Mouse (Mus musculus): Measurements from ENCODE around the gene Cma1.
A peak's percentile ranks its signal among the peaks of the same experiment; 100 is the strongest.
"Not testable (repeated sequence)": the region's sequence is repeated elsewhere in the genome, so short reads cannot be mapped to it uniquely, and the experiment has no call there.

Gene Cma1

GRCm38 (mm10) chr14:55944575-55944974 lies at the start of gene Cma1:
Cma1 (minus strand) TSS chr14:55944675.
- DNase-seq (ENCODE audit: low spot score), result no peak

GRCm38 (mm10) chr14:55987464-55987863 lies 43.0 kb upstream of the Cma1 start:
- DNase-seq (ENCODE audit: low spot score), result not testable (repeated sequence)

- not testable (repeated sequence) for DNase-seq (ENCODE audit: low spot score)
Measured at GRCm38 (mm10) chr14:55963900-55964299, 19.4 kb upstream of the Cma1 start.

- no peak for DNase-seq (ENCODE audit: low spot score)
Measured at GRCm38 (mm10) chr14:55963263-55963662, 18.8 kb upstream of the Cma1 start.

- no peak for DNase-seq (ENCODE audit: low spot score)
Measured at GRCm38 (mm10) chr14:55950346-55951030, 6.0 kb upstream of the Cma1 start, which contains the start of gene Cma2. Cma2 (plus strand) TSS chr14:55950980.

- peak; percentile 26 for DNase-seq (ENCODE audit: low spot score)
Measured at GRCm38 (mm10) chr14:55946269-55946969, 1.9 kb upstream of the Cma1 start.

GRCm38 (mm10) chr14:55943601-55944000 lies 874 bp downstream of the Cma1 start:
- peak; percentile 42 for DNase-seq (ENCODE audit: low spot score)

- no peak for DNase-seq (ENCODE audit: low spot score)
Measured at GRCm38 (mm10) chr14:55940070-55940800, 4.2 kb downstream of the Cma1 start.

- DNase-seq (ENCODE audit: low spot score), result peak; percentile 50
Measured at GRCm38 (mm10) chr14:55933586-55933985, 10.9 kb downstream of the Cma1 start.

GRCm38 (mm10) chr14:55929263-55929997 lies 15.0 kb downstream of the Cma1 start:
- DNase-seq (ENCODE audit: low spot score), result no peak

GRCm38 (mm10) chr14:55926847-55927246 lies 17.6 kb downstream of the Cma1 start:
- DNase-seq (ENCODE audit: low spot score), result no peak

GRCm38 (mm10) chr14:55922475-55923232 lies 21.8 kb downstream of the Cma1 start:
- DNase-seq (ENCODE audit: low spot score), result no peak

- DNase-seq (ENCODE audit: low spot score), result peak; percentile 85
Measured at GRCm38 (mm10) chr14:55918240-55919082, 26.0 kb downstream of the Cma1 start.

GRCm38 (mm10) chr14:55913406-55913805 lies 31.1 kb downstream of the Cma1 start:
- DNase-seq (ENCODE audit: low spot score), result no peak

GRCm38 (mm10) chr14:55905518-55905917 lies 39.0 kb downstream of the Cma1 start:
- no peak for DNase-seq (ENCODE audit: low spot score)

GRCm38 (mm10) chr14:55900414-55900755 lies 44.1 kb downstream of the Cma1 start:
- no peak for DNase-seq (ENCODE audit: low spot score)

- no peak for DNase-seq (ENCODE audit: low spot score)
Measured at GRCm38 (mm10) chr14:55899701-55900413, 44.6 kb downstream of the Cma1 start, which contains the start of gene Sdr39u1. Sdr39u1 (minus strand) TSS chr14:55900293.

GRCm38 (mm10) chr14:55898947-55899346 lies 45.5 kb downstream of the Cma1 start:
- DNase-seq (ENCODE audit: low spot score), result no peak

GRCm38 (mm10) chr14:55897671-55898070 lies 46.8 kb downstream of the Cma1 start:
- no peak for DNase-seq (ENCODE audit: low spot score)

All from adipocyte (in vitro differentiated cells).